Mouse (Mus musculus) neural tube, embryonic 13.5 days (tissue): ENCODE data around the gene Cyb5d2. TPM values are rescaled to one million over a fixed set of nuclear protein-coding genes. Genes with fewer than 3 reads are reported as not detected.

ENCODE experiments used
- ATAC-seq: fragments of 200-750 bp; cut with Nextera tagmentation; 2 replicates; pipeline ENCODE4 v1.8.0; 2017; ENCODE audit warnings: low read depth, mild to moderate bottlenecking, moderate TSS enrichment, moderate library complexity
- H3K27ac ChIP-seq: fragments of 300-500 bp; sonication (generic); replicated peaks from 2 replicates; pipeline ENCODE4 v1.5.1; 2015; ENCODE audit warnings: moderate library complexity, mild to moderate bottlenecking, inconsistent platforms
- H3K27me3 ChIP-seq: fragments of 300-500 bp; sonication (generic); 2 replicates; pipeline ENCODE4 v1.6.1; 2015; ENCODE audit warnings: mild to moderate bottlenecking, inconsistent platforms
- H3K36me3 ChIP-seq: fragments of 300-500 bp; sonication (generic); 2 replicates; pipeline ENCODE4 v1.6.1; 2015; ENCODE audit warnings: mild to moderate bottlenecking, inconsistent platforms
- H3K4me1 ChIP-seq: fragments of 300-500 bp; sonication (generic); replicated peaks from 2 replicates; pipeline ENCODE4 v1.6.1; 2015; ENCODE audit warnings: inconsistent platforms
- H3K4me2 ChIP-seq: fragments of 300-500 bp; sonication (generic); 2 replicates; pipeline ENCODE4 v1.6.1; 2015; ENCODE audit warnings: inconsistent platforms, mild to moderate bottlenecking, moderate library complexity
- H3K4me3 ChIP-seq: fragments of 300-500 bp; sonication (generic); 2 replicates; pipeline ENCODE4 v1.5.1; 2015; ENCODE audit warnings: mild to moderate bottlenecking, inconsistent platforms
- H3K9ac ChIP-seq: fragments of 300-500 bp; sonication (generic); 2 replicates; pipeline ENCODE4 v1.6.1; 2015; ENCODE audit warnings: moderate library complexity, mild to moderate bottlenecking, inconsistent platforms
- H3K9me3 ChIP-seq: fragments of 300-500 bp; sonication (generic); 2 replicates; pipeline ENCODE4 v1.6.1; 2016; ENCODE audit warnings: inconsistent platforms
- WGBS: fragments of 180-500 bp; shearing (Covaris S2); methylation state at CpG from one replicate; pipeline ENCODE4 v1.1.7; 2015; 5-methylcytosine and 5-hydroxymethylcytosine counted together
- polyA plus RNA-seq: library from polyadenylated mRNA; unstranded; fragments of >200 nt; fragmentation: Nextera tagmentation; extraction: Ambion mirVana; gene quantifications from 2 replicates; pipeline ENCODE4 v1.2.1, GENCODE M21; 2015

Gene Cyb5d2
- polyA plus RNA-seq, 1 experiment from 2014 or later: 6.5 TPM

GRCm38 (mm10) chr11:72734840-72735518, 61.0 kb downstream of the Cyb5d2 start:
- Histone ChIP-seq H3K36me3 (peaks cover 70% of the 10 kb centered on the region), H3K4me2 (no peak overlapping the region), H3K9me3 (no peaks in the 10 kb centered on the region), H3K4me1 (no peaks in the 10 kb centered on the region), H3K27ac (no peak overlapping the region), H3K27me3 (no peaks in the 10 kb centered on the region), H3K9ac (no peak overlapping the region), H3K4me3 (no peak overlapping the region)
- no peak for ATAC-seq
- WGBS: 79% methylated on average over 4 of the region's 4 CpGs

GRCm38 (mm10) chr11:72733736-72734135, 62.2 kb downstream of the Cyb5d2 start:
- no peaks in the 10 kb centered on the region for H3K4me1 ChIP-seq
- peaks cover 69% of the 10 kb centered on the region for H3K36me3 ChIP-seq
- H3K9ac ChIP-seq: no peak overlapping the region
- 91% methylated on average over 3 of the region's 3 CpGs for WGBS
- no peak for ATAC-seq
- H3K27ac ChIP-seq: no peak overlapping the region
- no peak overlapping the region for H3K4me2 ChIP-seq
- H3K4me3 ChIP-seq: no peak overlapping the region
- H3K27me3 ChIP-seq: no peaks in the 10 kb centered on the region
- no peaks in the 10 kb centered on the region for H3K9me3 ChIP-seq

Other genes starting within 250 kb of the Cyb5d2 start
- gene Spns3, start 245.6 kb downstream of the Cyb5d2 start, polyA plus RNA-seq: 0.04 TPM in 1 of 2 replicates, not detected in the other
- 108 and 121 TPM in 2 replicates for gene Ube2g1, start 188.9 kb downstream of the Cyb5d2 start, polyA plus RNA-seq
- 20.5 and 21.8 TPM in 2 replicates for gene Ankfy1, start 106.1 kb downstream of the Cyb5d2 start, polyA plus RNA-seq
- 12.5 and 12.9 TPM in 2 replicates for gene Zzef1, start 84 bp upstream of the Cyb5d2 start, polyA plus RNA-seq
- 0.80 and 1.3 TPM in 2 replicates for gene Atp2a3, start 165.0 kb upstream of the Cyb5d2 start, polyA plus RNA-seq
- 0.38 and 0.96 TPM in 2 replicates for gene P2rx1, start 203.0 kb upstream of the Cyb5d2 start, polyA plus RNA-seq
- 18.7 and 20.9 TPM in 2 replicates for gene Camkk1, start 222.9 kb upstream of the Cyb5d2 start, polyA plus RNA-seq